8 mouse cellular contexts compared by ENCODE assay signal in genomic region chr7:79313519-79314059, GRCm38 (mm10). TPM values are rescaled to one million over a fixed set of nuclear protein-coding genes. Genes with fewer than 3 reads are reported as not detected.
DNase-seq lines count a peak whose midpoint lies in the region; ATAC-seq and TF ChIP-seq lines count a peak whose summit lies in the region.

No protein-coding gene starts in this region.

- peak; percentile 28; the same call in 1 of the 2 replicates for ATAC-seq in forebrain, postnatal 0 days
- peak; percentile 21 for ATAC-seq in megakaryocyte progenitor cell, adult 5-6 weeks (replicated peaks; ENCODE audit: poor library complexity)

- no peaks in the 10 kb centered on the region for H3K9me3 ChIP-seq in forebrain, postnatal 0 days (ENCODE audit: low read length)

- peak; percentile 56 for DNase-seq in embryo, embryonic 10 days (ENCODE audit: low spot score)
- DNase-seq in embryo, embryonic 9.5 days (ENCODE audit: extremely low spot score) = no peak
- DNase-seq in Muller cell, postnatal 12 days (ENCODE audit: inconsistent ontology term) = peak; percentile 45
- DNase-seq in forebrain, postnatal 0 days = no peak
- DNase-seq in layer of hippocampus, postnatal 25 days (ENCODE audit: extremely low spot score in 1 of 2, low spot score in 1 of 2) = no peak
- no peak for DNase-seq in layer of hippocampus, postnatal 14 days (ENCODE audit: low spot score in 2 of 2)
- DNase-seq in left cerebral cortex, postnatal 25 days (ENCODE audit: low spot score in 2 of 2) = no peak

- WGBS in forebrain, postnatal 0 days = 35% methylated on average over 12 of the region's 12 CpGs

- TF ChIP-seq CTCF in forebrain, postnatal 0 days (IDR thresholded peaks at IDR 0.05; ENCODE audit: low read depth) = no peak

- peaks cover 15% of the 10 kb centered on the region for H3K4me1 ChIP-seq in forebrain, postnatal 0 days (ENCODE audit: insufficient read depth)

- no peak overlapping the region for H3K4me3 ChIP-seq in forebrain, postnatal 0 days (ENCODE audit: low read depth, low read length)

- H3K36me3 ChIP-seq in forebrain, postnatal 0 days (ENCODE audit: insufficient read depth) = no peaks in the 10 kb centered on the region

- H3K4me2 ChIP-seq in forebrain, postnatal 0 days (ENCODE audit: low read depth) = no peak overlapping the region

- intact Hi-C loops in left cerebral cortex, postnatal 25 days (cut with DNase I) = no loop called here

- H3K27me3 ChIP-seq in forebrain, postnatal 0 days (ENCODE audit: insufficient read depth, low read length) = no peaks in the 10 kb centered on the region

- no peak overlapping the region for H3K9ac ChIP-seq in forebrain, postnatal 0 days

- peak overlapping the region; percentile 73 for H3K27ac ChIP-seq in forebrain, postnatal 0 days (ENCODE audit: low read depth, low read length)

RNA-seq across cellular contexts. Expression of gene Abhd2, which starts 40.6 kb away (rescaled TPM):
- total RNA-seq in forebrain, postnatal 0 days (2014; rRNA removed) = 66.8 and 88.0 TPM in 2 replicates
- polyA plus RNA-seq in forebrain, postnatal 0 days (2015; fragmentation: Nextera tagmentation; extraction: Ambion mirVana) = 22.5 and 26.0 TPM in 2 replicates
- 58.0 and 60.4 TPM in 2 replicates for total RNA-seq in megakaryocyte progenitor cell, adult 5-6 weeks (2015)
- 28.3 and 30.2 TPM in 2 replicates for total RNA-seq in megakaryocyte progenitor cell, adult 5-6 weeks (2017)
- total RNA-seq in layer of hippocampus, postnatal 25 days (2021) = 10 to 100 TPM; 67.1 to 83.8 TPM
- total RNA-seq in layer of hippocampus, postnatal 14 days (2021) = 10 to 100 TPM; 87.6 to 93.2 TPM
- 100 to 1,000 TPM; 103 to 120 TPM for total RNA-seq in left cerebral cortex, postnatal 25 days (2021)

Comparison
In these comparisons a context has a peak if more than half of its experiments do, and no peak if none do; other contexts are left out.
1. DNase-seq: peak in embryo, embryonic 10 days (single experiment) and Muller cell, postnatal 12 days (single experiment); none in embryo, embryonic 9.5 days (single experiment), forebrain, postnatal 0 days (single experiment), layer of hippocampus, postnatal 25 days (0 of 2), layer of hippocampus, postnatal 14 days (0 of 2) and left cerebral cortex, postnatal 25 days (0 of 2).